Mouse (Mus musculus): ENCODE measurements around the gene Rpia. TPM values are rescaled to one million over a fixed set of nuclear protein-coding genes. Genes with fewer than 3 reads are reported as not detected.

The Rpia gene
- total RNA-seq, 2 experiments from 2014 or later, result 10.9 to 13.5 TPM

GRCm38 (mm10) chr6:70806514-70806912 lies 14.5 kb upstream of the Rpia start:
- no peak for DNase-seq (ENCODE audit: low spot score in 2 of 2)
- intact Hi-C loops (cut with DNase I), result loop anchor here (10.0 kb wide), 1 partner anchor 318 kb away; no protein-coding TSS in a partner anchor

GRCm38 (mm10) chr6:70805820-70806513 lies 13.9 kb upstream of the Rpia start:
- peak; percentile 79 to 80 for DNase-seq (ENCODE audit: low spot score in 2 of 2)
- intact Hi-C loops (cut with DNase I), result loop anchor here (10.0 kb wide), 1 partner anchor 319 kb away; no protein-coding TSS in a partner anchor

- intact Hi-C loops (cut with DNase I), result loop anchor here (10.0 kb wide), 1 partner anchor 320 kb away; no protein-coding TSS in a partner anchor
Observed at GRCm38 (mm10) chr6:70805267-70805666, 13.2 kb upstream of the Rpia start.

GRCm38 (mm10) chr6:70804632-70805031 lies 12.6 kb upstream of the Rpia start:
- peak; percentile 39 to 46 for DNase-seq (ENCODE audit: low spot score in 2 of 2)
- intact Hi-C loops (cut with DNase I), result loop anchor here (10.0 kb wide), 1 partner anchor 320 kb away; no protein-coding TSS in a partner anchor

More at GRCm38 (mm10) chr6:70805267-70805666, 13.2 kb upstream of the Rpia start:
- DNase-seq (ENCODE audit: low spot score in 2 of 2), result peak; percentile 76 to 81

- intact Hi-C loops (cut with DNase I), result no loop called here
- peak in 1 of 2 experiments; percentile 46 for DNase-seq (ENCODE audit: low spot score in 2 of 2)
Observed at GRCm38 (mm10) chr6:70797581-70798251, 5.7 kb upstream of the Rpia start.

GRCm38 (mm10) chr6:70796940-70797339 lies 4.9 kb upstream of the Rpia start:
- DNase-seq (ENCODE audit: low spot score in 2 of 2), result no peak
- intact Hi-C loops (cut with DNase I), result no loop called here

GRCm38 (mm10) chr6:70792644-70793043 lies 612 bp upstream of the Rpia start:
- no peak for DNase-seq (ENCODE audit: low spot score in 2 of 2)
- intact Hi-C loops (cut with DNase I), result no loop called here

- intact Hi-C loops (cut with DNase I), result no loop called here
- peak in 1 of 2 experiments; percentile 25 for DNase-seq (ENCODE audit: low spot score in 2 of 2)
Observed at GRCm38 (mm10) chr6:70790852-70791761, 925 bp downstream of the Rpia start.

GRCm38 (mm10) chr6:70790034-70790650 lies 1.9 kb downstream of the Rpia start:
- no peak for DNase-seq (ENCODE audit: low spot score in 2 of 2)
- intact Hi-C loops (cut with DNase I), result no loop called here

- intact Hi-C loops (cut with DNase I), result no loop called here
- no peak for DNase-seq (ENCODE audit: low spot score in 2 of 2)
Observed at GRCm38 (mm10) chr6:70789134-70789533, 2.9 kb downstream of the Rpia start.

- DNase-seq (ENCODE audit: low spot score in 2 of 2), result no peak
- intact Hi-C loops (cut with DNase I), result no loop called here
Observed at GRCm38 (mm10) chr6:70787524-70787923, 4.5 kb downstream of the Rpia start.

- no peak for DNase-seq (ENCODE audit: low spot score in 2 of 2)
- intact Hi-C loops (cut with DNase I), result no loop called here
Observed at GRCm38 (mm10) chr6:70785852-70786251, 6.2 kb downstream of the Rpia start.

- intact Hi-C loops (cut with DNase I), result no loop called here
- no peak for DNase-seq (ENCODE audit: low spot score in 2 of 2)
Observed at GRCm38 (mm10) chr6:70784811-70785210, 7.2 kb downstream of the Rpia start.

GRCm38 (mm10) chr6:70781336-70781735 lies 10.7 kb downstream of the Rpia start:
- no peak for DNase-seq (ENCODE audit: low spot score in 2 of 2)
- intact Hi-C loops (cut with DNase I), result no loop called here

GRCm38 (mm10) chr6:70774372-70774771 lies 17.7 kb downstream of the Rpia start:
- no peak for DNase-seq (ENCODE audit: low spot score in 2 of 2)

GRCm38 (mm10) chr6:70773769-70774168 lies 18.3 kb downstream of the Rpia start:
- no peak for DNase-seq (ENCODE audit: low spot score in 2 of 2)
- intact Hi-C loops (cut with DNase I), result no loop called here

More at GRCm38 (mm10) chr6:70774372-70774771, 17.7 kb downstream of the Rpia start:
- intact Hi-C loops (cut with DNase I), result no loop called here

GRCm38 (mm10) chr6:70768769-70769168 lies 23.3 kb downstream of the Rpia start:
- intact Hi-C loops (cut with DNase I), result loop anchor here (1.0 kb wide), 1 partner anchor 54 kb away; no protein-coding TSS in a partner anchor
- peak; percentile 85 to 88 for DNase-seq (ENCODE audit: low spot score in 2 of 2)

GRCm38 (mm10) chr6:70765076-70765475 lies 27.0 kb downstream of the Rpia start:
- intact Hi-C loops (cut with DNase I), result no loop called here
- no peak for DNase-seq (ENCODE audit: low spot score in 2 of 2)

GRCm38 (mm10) chr6:70764551-70764950 lies 27.5 kb downstream of the Rpia start:
- intact Hi-C loops (cut with DNase I), result no loop called here
- no peak for DNase-seq (ENCODE audit: low spot score in 2 of 2)

Measured in left cerebral cortex, postnatal 14 days (tissue).